Mouse (Mus musculus) lung, embryonic 15.5 days (tissue): Measurements from ENCODE around the gene Plxdc2. TPM values are rescaled to one million over a fixed set of nuclear protein-coding genes. Genes with fewer than 3 reads are reported as not detected.

Experiments
- ATAC-seq: fragments of 200-750 bp; cut with Nextera tagmentation; 2 replicates; pipeline ENCODE4 v1.8.0; 2017; ENCODE audit warnings: moderate number of reproducible peaks, borderline replicate concordance; ENCODE audit not compliant: low FRiP score, low TSS enrichment; ENCODE audit errors: extremely low read depth
- H3K27ac ChIP-seq: fragments of 300-500 bp; sonication (generic); 2 replicates; pipeline ENCODE4 v1.5.1; 2015; ENCODE audit warnings: moderate library complexity, mild to moderate bottlenecking, inconsistent platforms
- H3K27me3 ChIP-seq: fragments of 300-500 bp; sonication (generic); 2 replicates; pipeline ENCODE4 v1.6.1; 2015; ENCODE audit warnings: inconsistent platforms
- H3K36me3 ChIP-seq: fragments of 300-500 bp; sonication (generic); 2 replicates; pipeline ENCODE4 v1.6.1; 2015; ENCODE audit warnings: inconsistent platforms
- H3K4me1 ChIP-seq: fragments of 300-500 bp; sonication (generic); 2 replicates; pipeline ENCODE4 v1.6.1; 2015; ENCODE audit warnings: inconsistent platforms
- H3K4me2 ChIP-seq: fragments of 300-500 bp; sonication (generic); 2 replicates; pipeline ENCODE4 v1.6.1; 2015; ENCODE audit warnings: inconsistent platforms, mild to moderate bottlenecking, moderate library complexity
- H3K4me3 ChIP-seq: fragments of 300-500 bp; sonication (generic); 2 replicates; pipeline ENCODE4 v1.5.1; 2015; ENCODE audit warnings: mild to moderate bottlenecking, inconsistent platforms
- H3K9ac ChIP-seq: fragments of 300-500 bp; sonication (generic); 2 replicates; pipeline ENCODE4 v1.6.1; 2015; ENCODE audit warnings: inconsistent platforms
- H3K9me3 ChIP-seq: fragments of 300-500 bp; sonication (generic); 2 replicates; pipeline ENCODE4 v1.6.1; 2016; ENCODE audit warnings: inconsistent platforms
- WGBS: fragments of 180-500 bp; shearing (Covaris S2); methylation state at CpG from one replicate; pipeline ENCODE4 v1.1.7; 2015; 5-methylcytosine and 5-hydroxymethylcytosine counted together
- polyA plus RNA-seq: library from polyadenylated mRNA; unstranded; fragments of >200 nt; fragmentation: Nextera tagmentation; extraction: Ambion mirVana; gene quantifications from 2 replicates; pipeline ENCODE4 v1.2.1, GENCODE M21; 2015

Gene Plxdc2
- polyA plus RNA-seq, 1 experiment from 2014 or later, result 71.3 TPM

DNA sequence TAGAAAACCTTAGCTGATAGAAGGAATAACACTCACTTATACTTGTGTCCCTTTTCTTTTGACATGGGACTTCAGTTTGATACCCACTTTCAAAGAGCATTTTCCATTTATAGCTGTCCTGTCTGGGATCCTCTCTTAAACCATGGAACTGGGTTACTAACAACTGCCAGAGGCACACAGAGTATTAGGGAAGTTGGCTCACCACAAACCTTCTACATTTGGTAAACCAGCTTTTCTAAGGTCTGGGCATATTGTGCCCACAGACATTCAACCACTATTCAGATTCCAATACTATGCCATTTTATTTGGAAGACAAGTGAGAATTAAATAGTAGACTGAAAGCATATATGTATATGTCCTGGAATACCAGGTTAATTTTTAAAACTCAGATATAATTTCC is 232.4 kb downstream of the Plxdc2 start:
- H3K4me2 ChIP-seq, result no peak overlapping the region
- H3K9me3 ChIP-seq, result no peaks in the 10 kb centered on the region
- no peak overlapping the region for H3K27ac ChIP-seq
- no peak overlapping the region for H3K9ac ChIP-seq
- no peak for ATAC-seq
- H3K4me3 ChIP-seq, result no peak overlapping the region
- H3K36me3 ChIP-seq, result no peaks in the 10 kb centered on the region
- H3K4me1 ChIP-seq, result no peaks in the 10 kb centered on the region
- no peaks in the 10 kb centered on the region for H3K27me3 ChIP-seq

DNA sequence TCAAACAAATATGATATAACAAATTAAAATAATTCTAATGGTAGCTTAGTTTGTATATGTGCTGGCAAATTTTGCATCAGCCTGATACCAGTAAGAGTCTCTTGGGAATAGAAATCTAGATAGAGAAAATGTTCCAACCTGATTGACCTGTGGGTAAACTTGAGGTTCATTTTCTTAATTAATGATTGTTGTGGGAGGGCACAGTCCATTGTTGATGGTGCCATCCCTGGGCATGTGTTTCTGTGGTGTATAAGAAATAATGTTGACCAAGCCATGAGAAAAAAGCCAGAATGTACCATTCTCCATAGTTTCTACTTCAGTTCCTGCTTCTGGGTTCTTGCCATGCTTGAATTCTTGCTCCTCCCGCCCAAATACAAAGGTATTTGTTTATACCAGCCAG is 239.3 kb downstream of the Plxdc2 start:
- 0 out of 2 replicates have a peak, but pooled peaks cover 7% of the 10 kb centered on the region for H3K4me1 ChIP-seq
- no peak overlapping the region for H3K4me2 ChIP-seq
- H3K36me3 ChIP-seq, result no peaks in the 10 kb centered on the region
- no peak overlapping the region for H3K9ac ChIP-seq
- 53% methylated on average over 1 of the region's 1 CpGs for WGBS
- H3K9me3 ChIP-seq, result no peaks in the 10 kb centered on the region
- H3K4me3 ChIP-seq, result no peak overlapping the region
- no peak for ATAC-seq
- H3K27ac ChIP-seq, result no peak overlapping the region
- H3K27me3 ChIP-seq, result no peaks in the 10 kb centered on the region

- Histone ChIP-seq H3K27me3 (no peaks in the 10 kb centered on the region), H3K4me1 (0 out of 2 replicates have a peak, but pooled peaks cover 7% of the 10 kb centered on the region), H3K36me3 (no peaks in the 10 kb centered on the region), H3K9me3 (no peaks in the 10 kb centered on the region), H3K27ac (no peak overlapping the region), H3K4me3 (no peak overlapping the region), H3K9ac (no peak overlapping the region), H3K4me2 (no peak overlapping the region)
- ATAC-seq, result no peak; the same call in 1 of the 2 replicates
- 34% methylated on average over 3 of the region's 3 CpGs for WGBS
These were observed 242.1 kb downstream of the Plxdc2 start for GRCm38 (mm10) chr2:16598231-16598630.

- Histone ChIP-seq H3K9me3 (no peaks in the 10 kb centered on the region), H3K4me3 (no peak overlapping the region)
- ATAC-seq, result no peak
These were observed 248.2 kb downstream of the Plxdc2 start for GRCm38 (mm10) chr2:16604291-16604690.

DNA sequence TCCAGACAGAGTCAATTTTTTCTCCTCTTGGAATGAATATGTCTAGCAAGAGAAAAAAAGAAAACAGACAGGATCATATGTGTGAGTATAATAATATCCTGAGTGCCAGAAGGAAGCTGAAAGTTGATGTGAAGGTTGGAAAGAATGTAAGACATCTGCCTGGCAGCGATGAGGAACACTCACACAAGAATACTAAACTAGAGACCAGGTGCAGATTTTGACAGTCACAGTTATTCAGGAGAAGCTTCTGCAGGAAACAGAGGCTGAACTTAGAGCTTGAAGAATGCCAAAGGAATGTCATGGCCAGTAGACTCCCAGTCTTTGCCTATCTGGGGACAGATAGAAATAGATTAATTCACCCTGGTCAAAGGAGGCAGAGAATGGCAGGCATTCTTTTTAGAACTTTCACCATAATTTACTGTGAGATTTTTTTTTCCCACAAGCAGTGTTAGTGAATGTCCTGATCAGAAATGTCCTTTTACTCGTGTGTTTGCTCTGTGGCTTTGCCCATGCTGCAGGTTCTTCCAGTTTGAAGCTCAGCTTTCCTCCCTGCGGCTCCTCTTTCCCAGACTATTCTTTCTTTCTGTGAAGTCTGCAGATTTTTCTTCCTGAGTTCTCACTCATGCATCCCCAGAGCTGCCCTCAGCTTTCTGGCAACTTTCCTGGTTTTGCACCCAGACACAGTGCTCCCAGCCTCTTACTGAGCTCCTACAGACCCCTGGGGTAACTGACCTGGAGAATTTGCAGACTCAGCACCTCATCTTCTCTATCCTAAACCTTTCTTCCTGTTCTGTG is 251.9 kb downstream of the Plxdc2 start:
- peak; percentile 64; the same call in 1 of the 2 replicates for ATAC-seq
- H3K9ac ChIP-seq, result no peak overlapping the region
- peaks cover 20% of the 10 kb centered on the region; the same call in 1 of the 2 replicates for H3K4me1 ChIP-seq
- H3K36me3 ChIP-seq, result no peaks in the 10 kb centered on the region
- H3K4me2 ChIP-seq, result no peak overlapping the region
- H3K27me3 ChIP-seq, result no peaks in the 10 kb centered on the region
- H3K9me3 ChIP-seq, result no peaks in the 10 kb centered on the region
- H3K27ac ChIP-seq, result peak overlapping the region; percentile 50; the same call in 1 of the 2 replicates
- H3K4me3 ChIP-seq, result no peak overlapping the region
- WGBS, result 26% methylated on average over 3 of the region's 3 CpGs

More at GRCm38 (mm10) chr2:16604291-16604690, 248.2 kb downstream of the Plxdc2 start:
- no peaks in the 10 kb centered on the region for H3K36me3 ChIP-seq
- H3K4me1 ChIP-seq, result peaks cover 20% of the 10 kb centered on the region; the same call in 1 of the 2 replicates
- no peaks in the 10 kb centered on the region for H3K27me3 ChIP-seq
- H3K9ac ChIP-seq, result no peak overlapping the region
- no peak overlapping the region for H3K4me2 ChIP-seq
- 85% methylated on average over 3 of the region's 3 CpGs for WGBS
- H3K27ac ChIP-seq, result no peak overlapping the region

- H3K27me3 ChIP-seq, result no peaks in the 10 kb centered on the region
- ATAC-seq, result no peak
- no peak overlapping the region for H3K4me3 ChIP-seq
- WGBS, result 87% methylated on average over 3 of the region's 3 CpGs
- no peak overlapping the region for H3K27ac ChIP-seq
- no peaks in the 10 kb centered on the region for H3K9me3 ChIP-seq
- 0 out of 2 replicates have a peak, but pooled peaks cover 2% of the 10 kb centered on the region for H3K36me3 ChIP-seq
- H3K4me1 ChIP-seq, result no peaks in the 10 kb centered on the region
- H3K4me2 ChIP-seq, result no peak overlapping the region
- no peak overlapping the region for H3K9ac ChIP-seq
These were observed 286.0 kb downstream of the Plxdc2 start for GRCm38 (mm10) chr2:16642061-16642460.

DNA sequence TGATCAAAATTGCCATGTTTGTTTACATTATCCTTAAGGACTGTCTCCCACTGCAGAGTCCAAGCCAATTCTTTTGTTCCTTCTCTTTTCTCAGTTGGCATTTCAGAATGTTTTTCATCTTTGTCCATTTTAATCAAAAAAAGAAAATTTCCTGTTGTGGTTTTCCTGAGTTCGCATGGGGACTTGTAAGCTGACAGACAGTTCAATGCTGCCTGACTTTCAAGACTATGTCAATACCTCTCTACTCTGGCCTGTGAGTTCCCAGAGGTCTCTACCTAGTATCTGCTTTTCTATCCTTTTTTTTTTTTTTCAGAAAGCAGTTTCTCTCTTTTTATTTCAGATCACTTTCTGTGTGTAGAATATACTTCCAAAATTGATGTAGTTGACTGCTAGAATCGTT is 295.6 kb downstream of the Plxdc2 start:
- no peaks in the 10 kb centered on the region for H3K9me3 ChIP-seq
- H3K9ac ChIP-seq, result no peak overlapping the region
- H3K4me3 ChIP-seq, result no peak overlapping the region
- no peak for ATAC-seq
- no peaks in the 10 kb centered on the region for H3K4me1 ChIP-seq
- no peak overlapping the region for H3K27ac ChIP-seq
- H3K4me2 ChIP-seq, result no peak overlapping the region
- WGBS, result 69% methylated on average over 2 of the region's 2 CpGs
- H3K36me3 ChIP-seq, result no peaks in the 10 kb centered on the region
- no peaks in the 10 kb centered on the region for H3K27me3 ChIP-seq

- Histone ChIP-seq H3K36me3 (no peaks in the 10 kb centered on the region), H3K9me3 (no peaks in the 10 kb centered on the region), H3K9ac (no peak overlapping the region), H3K4me3 (no peak overlapping the region), H3K4me2 (no peak overlapping the region), H3K27ac (no peak overlapping the region), H3K27me3 (no peaks in the 10 kb centered on the region), H3K4me1 (no peaks in the 10 kb centered on the region)
- ATAC-seq, result no peak
- 49% methylated on average over 1 of the region's 1 CpGs for WGBS
These were observed 308.4 kb downstream of the Plxdc2 start for GRCm38 (mm10) chr2:16664516-16664915.

DNA sequence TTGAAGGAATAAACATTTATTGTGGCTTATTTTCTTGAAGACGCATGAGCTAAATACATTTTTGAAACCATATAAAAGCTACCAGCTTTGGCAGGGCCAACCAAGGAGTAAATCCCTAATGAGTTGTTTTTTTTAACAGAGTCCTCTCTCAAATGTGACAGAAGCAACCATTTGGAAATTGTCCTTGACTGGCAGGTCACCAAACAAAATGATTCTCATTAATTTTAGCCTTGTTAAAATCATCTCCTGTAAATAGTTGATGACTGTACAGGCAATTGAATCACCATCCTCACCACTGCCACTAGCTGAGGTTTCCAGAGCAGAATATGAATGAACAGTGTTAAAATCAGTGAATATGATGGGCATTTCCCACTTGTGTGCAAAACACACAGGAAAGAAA is 312.3 kb downstream of the Plxdc2 start:
- ATAC-seq, result no peak
- Histone ChIP-seq H3K9ac (no peak overlapping the region), H3K4me1 (no peaks in the 10 kb centered on the region), H3K36me3 (0 out of 2 replicates have a peak, but pooled peaks cover 4% of the 10 kb centered on the region), H3K9me3 (no peaks in the 10 kb centered on the region), H3K4me2 (no peak overlapping the region), H3K4me3 (no peak overlapping the region), H3K27me3 (no peaks in the 10 kb centered on the region), H3K27ac (no peak overlapping the region)
- 94% methylated on average over 1 of the region's 1 CpGs for WGBS

GRCm38 (mm10) chr2:16682905-16683304 is 326.8 kb downstream of the Plxdc2 start:
- Histone ChIP-seq H3K4me3 (no peak overlapping the region), H3K9ac (no peak overlapping the region), H3K4me1 (no peaks in the 10 kb centered on the region), H3K36me3 (no peaks in the 10 kb centered on the region), H3K4me2 (no peak overlapping the region), H3K9me3 (no peaks in the 10 kb centered on the region), H3K27ac (no peak overlapping the region), H3K27me3 (no peaks in the 10 kb centered on the region)
- no peak for ATAC-seq
- WGBS, result 97% methylated on average over 3 of the region's 3 CpGs

DNA sequence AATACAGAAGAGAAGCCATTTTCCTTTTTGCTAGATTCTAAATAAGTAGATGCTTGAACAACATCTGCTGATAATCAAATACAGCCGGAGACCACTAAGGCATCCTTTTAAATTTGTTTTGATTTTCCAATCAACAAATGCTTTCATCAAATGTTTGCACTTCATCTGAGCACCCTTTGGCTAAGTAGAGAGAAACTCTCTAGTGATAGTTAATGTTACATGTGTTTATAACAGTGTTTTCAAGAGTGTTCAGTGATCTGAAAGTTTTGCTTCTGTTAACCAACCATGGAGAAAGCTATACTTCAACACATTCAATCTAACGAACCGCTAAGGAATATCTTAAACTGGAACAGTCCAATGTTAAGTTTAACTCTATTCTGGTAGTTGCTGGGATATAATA is 327.6 kb downstream of the Plxdc2 start:
- ATAC-seq, result peak; percentile 59; the same call in 1 of the 2 replicates

GRCm38 (mm10) chr2:16684529-16684928 is 328.4 kb downstream of the Plxdc2 start:
- H3K4me2 ChIP-seq, result no peak overlapping the region
- no peak for ATAC-seq
- no peak overlapping the region for H3K9ac ChIP-seq
- H3K4me1 ChIP-seq, result no peaks in the 10 kb centered on the region
- H3K27me3 ChIP-seq, result no peaks in the 10 kb centered on the region
- H3K9me3 ChIP-seq, result no peaks in the 10 kb centered on the region
- 41% methylated on average over 1 of the region's 1 CpGs for WGBS
- H3K27ac ChIP-seq, result peak overlapping the region; percentile 53; the same call in 1 of the 2 replicates
- no peaks in the 10 kb centered on the region for H3K36me3 ChIP-seq
- no peak overlapping the region for H3K4me3 ChIP-seq

More for the DNA sequence above, 327.6 kb downstream of the Plxdc2 start:
- Histone ChIP-seq H3K4me1 (no peaks in the 10 kb centered on the region), H3K9ac (no peak overlapping the region), H3K4me3 (no peak overlapping the region), H3K27me3 (no peaks in the 10 kb centered on the region), H3K27ac (no peak overlapping the region), H3K9me3 (no peaks in the 10 kb centered on the region), H3K4me2 (no peak overlapping the region), H3K36me3 (no peaks in the 10 kb centered on the region)
- 40% methylated on average over 3 of the region's 3 CpGs for WGBS
